Mouse (Mus musculus): ENCODE data around the gene Tbc1d17. TPM values are rescaled to one million over a fixed set of nuclear protein-coding genes. Genes with fewer than 3 reads are reported as not detected.

Gene Tbc1d17
- polyA plus RNA-seq, 1 experiment from 2014 or later: 69.4 TPM

- DNase-seq (ENCODE audit: low spot score, missing footprints): no peak
- Histone ChIP-seq H3K4me1 (ENCODE audit: control insufficient read depth, insufficient read depth, low read length) (peaks cover under 1% of the 10 kb centered on the region; the same call in 1 of the 2 replicates), H3K4me3 (ENCODE audit: low read depth, low read length) (no peak overlapping the region), H3K36me3 (ENCODE audit: control insufficient read depth, insufficient read depth, low read length) (no peaks in the 10 kb centered on the region), H3K27ac (ENCODE audit: low read depth, low read length) (no peak overlapping the region), H3K27me3 (ENCODE audit: control insufficient read depth, insufficient read depth, low read length) (no peaks in the 10 kb centered on the region), H3K9me3 (ENCODE audit: control insufficient read depth, low read length) (no peaks in the 10 kb centered on the region), H3K4me2 (no peak overlapping the region), H3K9ac (ENCODE audit: low read length) (no peak overlapping the region)
- 88% methylated on average over 3 of the region's 3 CpGs for WGBS
- ATAC-seq (ENCODE audit: low FRiP score): no peak
Observed at GRCm38 (mm10) chr7:44809466-44809865, 39.4 kb downstream of the Tbc1d17 start.

GRCm38 (mm10) chr7:44808927-44809326, 40.0 kb downstream of the Tbc1d17 start:
- no peak for ATAC-seq (ENCODE audit: low FRiP score)
- 80% methylated on average over 2 of the region's 2 CpGs for WGBS

GRCm38 (mm10) chr7:44792781-44793180, 56.1 kb downstream of the Tbc1d17 start:
- Histone ChIP-seq H3K4me3 (ENCODE audit: low read depth, low read length) (no peak overlapping the region), H3K4me1 (ENCODE audit: control insufficient read depth, insufficient read depth, low read length) (no peaks in the 10 kb centered on the region), H3K9me3 (ENCODE audit: control insufficient read depth, low read length) (no peaks in the 10 kb centered on the region), H3K27me3 (ENCODE audit: control insufficient read depth, insufficient read depth, low read length) (no peaks in the 10 kb centered on the region), H3K4me2 (no peak overlapping the region), H3K36me3 (ENCODE audit: control insufficient read depth, insufficient read depth, low read length) (no peaks in the 10 kb centered on the region), H3K27ac (ENCODE audit: low read depth, low read length) (no peak overlapping the region), H3K9ac (ENCODE audit: low read length) (no peak overlapping the region)
- ATAC-seq (ENCODE audit: low FRiP score) (no peak), DNase-seq (ENCODE audit: low spot score, missing footprints) (no peak)
- WGBS: 84% methylated on average over 6 of the region's 6 CpGs

More at GRCm38 (mm10) chr7:44808927-44809326, 40.0 kb downstream of the Tbc1d17 start:
- no peak overlapping the region for H3K4me2 ChIP-seq
- H3K9ac ChIP-seq (ENCODE audit: low read length): no peak overlapping the region
- no peak for DNase-seq (ENCODE audit: low spot score, missing footprints)
- no peak overlapping the region for H3K27ac ChIP-seq (ENCODE audit: low read depth, low read length)
- H3K36me3 ChIP-seq (ENCODE audit: control insufficient read depth, insufficient read depth, low read length): no peaks in the 10 kb centered on the region
- H3K27me3 ChIP-seq (ENCODE audit: control insufficient read depth, insufficient read depth, low read length): no peaks in the 10 kb centered on the region
- no peaks in the 10 kb centered on the region for H3K4me1 ChIP-seq (ENCODE audit: control insufficient read depth, insufficient read depth, low read length)
- no peak overlapping the region for H3K4me3 ChIP-seq (ENCODE audit: low read depth, low read length)
- no peaks in the 10 kb centered on the region for H3K9me3 ChIP-seq (ENCODE audit: control insufficient read depth, low read length)

GRCm38 (mm10) chr7:44790066-44790465, 58.8 kb downstream of the Tbc1d17 start:
- no peak for ATAC-seq (ENCODE audit: low FRiP score)
- no peaks in the 10 kb centered on the region for H3K27me3 ChIP-seq (ENCODE audit: control insufficient read depth, insufficient read depth, low read length)
- H3K4me3 ChIP-seq (ENCODE audit: low read depth, low read length): no peak overlapping the region
- H3K27ac ChIP-seq (ENCODE audit: low read depth, low read length): no peak overlapping the region
- no peaks in the 10 kb centered on the region for H3K4me1 ChIP-seq (ENCODE audit: control insufficient read depth, insufficient read depth, low read length)
- H3K9me3 ChIP-seq (ENCODE audit: control insufficient read depth, low read length): no peaks in the 10 kb centered on the region
- H3K4me2 ChIP-seq: no peak overlapping the region
- H3K9ac ChIP-seq (ENCODE audit: low read length): no peak overlapping the region
- H3K36me3 ChIP-seq (ENCODE audit: control insufficient read depth, insufficient read depth, low read length): no peaks in the 10 kb centered on the region
- 68% methylated on average over 4 of the region's 4 CpGs for WGBS
- no peak for DNase-seq (ENCODE audit: low spot score, missing footprints)

- DNase-seq (ENCODE audit: low spot score, missing footprints): no peak
- WGBS: 69% methylated on average over 3 of the region's 3 CpGs
- Histone ChIP-seq H3K4me2 (no peak overlapping the region), H3K9ac (ENCODE audit: low read length) (no peak overlapping the region), H3K36me3 (ENCODE audit: control insufficient read depth, insufficient read depth, low read length) (no peaks in the 10 kb centered on the region), H3K4me3 (ENCODE audit: low read depth, low read length) (no peak overlapping the region), H3K27me3 (ENCODE audit: control insufficient read depth, insufficient read depth, low read length) (no peaks in the 10 kb centered on the region), H3K4me1 (ENCODE audit: control insufficient read depth, insufficient read depth, low read length) (no peaks in the 10 kb centered on the region), H3K27ac (ENCODE audit: low read depth, low read length) (no peak overlapping the region), H3K9me3 (ENCODE audit: control insufficient read depth, low read length) (no peaks in the 10 kb centered on the region)
- no peak for ATAC-seq (ENCODE audit: low FRiP score)
Observed at GRCm38 (mm10) chr7:44789531-44789930, 59.3 kb downstream of the Tbc1d17 start.

MicroRNAs encoded within 50 kb of the gene (microRNA counts, 519-probe panel; counts per million panel counts)
- not detected for microRNA mmu-miR-707

Small RNA genes lying within 50 kb of the gene (microRNA-seq; reads per million reads assigned to microRNA genes)
- not detected for gene Mir707

Other genes with a start within 250 kb of the Tbc1d17 start
- gene Myh14, start 178.2 kb downstream of the Tbc1d17 start, polyA plus RNA-seq (2014; fragmentation: Nextera tagmentation; extraction: Ambion mirVana): 1.1 and 1.3 TPM in 2 replicates
- gene Izumo2, start 140.3 kb downstream of the Tbc1d17 start, polyA plus RNA-seq (2014; fragmentation: Nextera tagmentation; extraction: Ambion mirVana): not detected in 2 replicates
- 41.7 and 43.4 TPM in 2 replicates for gene Vrk3, start 100.7 kb downstream of the Tbc1d17 start, polyA plus RNA-seq (2014; fragmentation: Nextera tagmentation; extraction: Ambion mirVana)
- 2.7 and 4.3 TPM in 2 replicates for gene Zfp473, start 98.0 kb downstream of the Tbc1d17 start, polyA plus RNA-seq (2014; fragmentation: Nextera tagmentation; extraction: Ambion mirVana)
- gene Nup62, start 33.0 kb downstream of the Tbc1d17 start, polyA plus RNA-seq (2014; fragmentation: Nextera tagmentation; extraction: Ambion mirVana): 60.2 and 64.1 TPM in 2 replicates
- 0.84 and 1.2 TPM in 2 replicates for gene Il4i1, start 32.7 kb downstream of the Tbc1d17 start, polyA plus RNA-seq (2014; fragmentation: Nextera tagmentation; extraction: Ambion mirVana)
- 2.8 and 3.3 TPM in 2 replicates for gene Atf5, start 32.4 kb downstream of the Tbc1d17 start, polyA plus RNA-seq (2014; fragmentation: Nextera tagmentation; extraction: Ambion mirVana)
- 31.8 and 34.3 TPM in 2 replicates for gene Akt1s1, start 88 bp downstream of the Tbc1d17 start, polyA plus RNA-seq (2014; fragmentation: Nextera tagmentation; extraction: Ambion mirVana)
- gene Pnkp, start 8.1 kb upstream of the Tbc1d17 start, polyA plus RNA-seq (2014; fragmentation: Nextera tagmentation; extraction: Ambion mirVana): 26.1 and 28.6 TPM in 2 replicates
- 316 and 350 TPM in 2 replicates for gene Ptov1, start 20.7 kb upstream of the Tbc1d17 start, polyA plus RNA-seq (2014; fragmentation: Nextera tagmentation; extraction: Ambion mirVana)
- 69.5 and 75.4 TPM in 2 replicates for gene Med25, start 43.6 kb upstream of the Tbc1d17 start, polyA plus RNA-seq (2014; fragmentation: Nextera tagmentation; extraction: Ambion mirVana)
- 18.8 and 23.1 TPM in 2 replicates for gene Fuz, start 47.0 kb upstream of the Tbc1d17 start, polyA plus RNA-seq (2014; fragmentation: Nextera tagmentation; extraction: Ambion mirVana)
- 68.0 and 74.8 TPM in 2 replicates for gene Ap2a1, start 80.4 kb upstream of the Tbc1d17 start, polyA plus RNA-seq (2014; fragmentation: Nextera tagmentation; extraction: Ambion mirVana)
- gene Tsks, start 94.1 kb upstream of the Tbc1d17 start, polyA plus RNA-seq (2014; fragmentation: Nextera tagmentation; extraction: Ambion mirVana): 0.07 TPM in 1 of 2 replicates, not detected in the other
- 20.8 and 21.8 TPM in 2 replicates for gene Cpt1c, start 125.8 kb upstream of the Tbc1d17 start, polyA plus RNA-seq (2014; fragmentation: Nextera tagmentation; extraction: Ambion mirVana)
- 276 and 281 TPM in 2 replicates for gene Prmt1, start 137.5 kb upstream of the Tbc1d17 start, polyA plus RNA-seq (2014; fragmentation: Nextera tagmentation; extraction: Ambion mirVana)
- 55.6 and 65.9 TPM in 2 replicates for gene Irf3, start 148.6 kb upstream of the Tbc1d17 start, polyA plus RNA-seq (2014; fragmentation: Nextera tagmentation; extraction: Ambion mirVana)
- gene Bcl2l12, start 149.6 kb upstream of the Tbc1d17 start, polyA plus RNA-seq (2014; fragmentation: Nextera tagmentation; extraction: Ambion mirVana): 56.0 and 62.2 TPM in 2 replicates
- 43.6 and 44.4 TPM in 2 replicates for gene Scaf1, start 167.3 kb upstream of the Tbc1d17 start, polyA plus RNA-seq (2014; fragmentation: Nextera tagmentation; extraction: Ambion mirVana)
- 18.6 and 22.2 TPM in 2 replicates for gene Rras, start 168.9 kb upstream of the Tbc1d17 start, polyA plus RNA-seq (2014; fragmentation: Nextera tagmentation; extraction: Ambion mirVana)
- 9.6 and 12.2 TPM in 2 replicates for gene Prr12, start 203.8 kb upstream of the Tbc1d17 start, polyA plus RNA-seq (2014; fragmentation: Nextera tagmentation; extraction: Ambion mirVana)
- gene Nosip, start 213.3 kb upstream of the Tbc1d17 start, polyA plus RNA-seq (2014; fragmentation: Nextera tagmentation; extraction: Ambion mirVana): 53.2 and 56.7 TPM in 2 replicates
- gene Prrg2, start 213.6 kb upstream of the Tbc1d17 start, polyA plus RNA-seq (2014; fragmentation: Nextera tagmentation; extraction: Ambion mirVana): 12.7 and 13.5 TPM in 2 replicates
- 121 and 123 TPM in 2 replicates for gene Rcn3, start 243.1 kb upstream of the Tbc1d17 start, polyA plus RNA-seq (2014; fragmentation: Nextera tagmentation; extraction: Ambion mirVana)

All from midbrain, embryonic 11.5 days (tissue).